Mouse (Mus musculus) midbrain, embryonic 10.5 days (tissue): Measurements from ENCODE around the gene Atp6v1g3. TPM values are rescaled to one million over a fixed set of nuclear protein-coding genes. Genes with fewer than 3 reads are reported as not detected.

ENCODE experiments used
- DNase-seq: peaks from one replicate; pipeline ENCODE4 v3.0.0-alpha.2; 2017; ENCODE audit warnings: low spot score
- H3K27ac ChIP-seq: fragments of 300-500 bp; sonication (generic); replicated peaks from 2 replicates; pipeline ENCODE4 v1.5.1; 2016; ENCODE audit warnings: mild to moderate bottlenecking
- H3K27me3 ChIP-seq: fragments of 300-500 bp; sonication (generic); 2 replicates; pipeline ENCODE4 v1.6.1; 2016; ENCODE audit warnings: low read depth, mild to moderate bottlenecking; ENCODE audit not compliant: poor library complexity, severe bottlenecking
- H3K36me3 ChIP-seq: fragments of 300-500 bp; sonication (generic); 2 replicates; pipeline ENCODE4 v1.6.1; 2016; ENCODE audit warnings: mild to moderate bottlenecking, moderate library complexity
- H3K4me1 ChIP-seq: fragments of 300-500 bp; sonication (generic); 2 replicates; pipeline ENCODE4 v1.6.1; 2016
- H3K4me3 ChIP-seq: fragments of 300-500 bp; sonication (generic); 2 replicates; pipeline ENCODE4 v1.5.1; 2016; ENCODE audit warnings: mild to moderate bottlenecking, moderate library complexity
- H3K9me3 ChIP-seq: fragments of 300-500 bp; sonication (generic); replicated peaks from 2 replicates; pipeline ENCODE4 v1.6.1; 2016; ENCODE audit warnings: mild to moderate bottlenecking
- WGBS: fragments of 180-500 bp; shearing (Covaris S2); methylation state at CpG from one replicate; pipeline ENCODE4 v1.1.7; 2016; 5-methylcytosine and 5-hydroxymethylcytosine counted together
- polyA plus RNA-seq: library from polyadenylated mRNA; unstranded; fragments of >200 nt; fragmentation: Nextera tagmentation; extraction: Ambion mirVana; gene quantifications from 2 replicates; pipeline ENCODE4 v1.2.1, GENCODE M21; 2016

The Atp6v1g3 gene
- polyA plus RNA-seq, 1 experiment from 2014 or later = not detected

DNA sequence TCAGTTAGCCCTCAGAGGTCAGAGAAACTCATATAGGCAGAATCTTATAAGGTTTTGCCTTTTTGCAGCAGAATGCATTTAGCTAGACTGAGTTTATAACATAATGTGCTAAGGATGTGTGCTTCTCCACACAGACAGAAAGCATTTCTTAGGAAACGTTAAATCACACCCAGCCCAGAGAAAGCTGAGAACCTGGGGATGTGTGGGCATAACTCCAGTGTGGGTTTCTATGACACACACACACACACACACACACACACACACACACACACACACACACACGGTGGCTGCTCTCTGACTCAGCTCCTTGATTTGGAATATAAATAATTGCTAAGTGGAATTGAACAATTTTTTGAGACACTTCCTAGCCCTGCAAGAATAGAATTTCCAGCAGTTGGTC is 61.2 kb downstream of the Atp6v1g3 start:
- Histone ChIP-seq H3K4me1 (no peaks in the 10 kb centered on the region), H3K9me3 (no peaks in the 10 kb centered on the region), H3K4me3 (no peak overlapping the region), H3K36me3 (no peaks in the 10 kb centered on the region), H3K27ac (no peak overlapping the region), H3K27me3 (no peaks in the 10 kb centered on the region)
- 68% methylated on average over 2 of the region's 2 CpGs for WGBS
- DNase-seq = no peak

DNA sequence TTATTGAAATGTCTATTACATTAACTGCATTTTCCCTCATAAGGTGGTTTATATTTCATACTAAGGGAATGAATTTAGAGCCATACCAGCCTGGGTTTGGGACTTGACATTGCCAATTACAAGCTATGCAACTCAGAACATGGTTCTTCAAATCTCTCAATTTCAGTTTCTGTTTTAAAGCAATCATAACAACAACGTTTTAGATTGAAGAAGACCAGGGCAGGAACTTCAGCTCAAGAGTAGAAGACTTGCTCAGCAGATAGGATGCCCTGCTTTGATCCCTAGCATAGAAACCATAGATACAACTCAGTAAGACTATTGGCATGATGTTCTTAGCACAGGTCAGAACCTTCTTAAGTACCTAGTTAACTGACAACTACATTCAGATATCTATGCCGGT is 63.9 kb downstream of the Atp6v1g3 start:
- no peaks in the 10 kb centered on the region for H3K9me3 ChIP-seq
- WGBS = 87% methylated on average over 2 of the region's 2 CpGs

More for the DNA sequence above, 63.9 kb downstream of the Atp6v1g3 start:
- H3K36me3 ChIP-seq = no peaks in the 10 kb centered on the region
- no peaks in the 10 kb centered on the region for H3K27me3 ChIP-seq
- no peaks in the 10 kb centered on the region for H3K4me1 ChIP-seq
- DNase-seq = no peak
- no peak overlapping the region for H3K27ac ChIP-seq
- H3K4me3 ChIP-seq = no peak overlapping the region

Other genes with a start within 250 kb of the Atp6v1g3 start
- 1.3 and 1.5 TPM in 2 replicates for gene Ptprc, start 98.0 kb upstream of the Atp6v1g3 start, polyA plus RNA-seq